ENCODE assay signal across 8 mouse cellular contexts in genomic region chr13:70873851-70874250, GRCm38 (mm10). TPM values are rescaled to one million over a fixed set of nuclear protein-coding genes. Genes with fewer than 3 reads are reported as not detected.
DNase-seq lines count a peak whose midpoint lies in the region; ATAC-seq lines count a peak whose summit lies in the region.
"Not testable (repeated sequence)": the region's sequence is repeated elsewhere in the genome, so short reads cannot be mapped to it uniquely, and the experiment has no call there.
"Had no signal": no experiment of that assay in that cellular context is flagged by ENCODE, and none has a peak within 500 bp of the region (broad histone marks: within the 10 kb centered on the region; RNA-seq: fewer than 3 reads in every experiment).

No protein-coding gene starts in this region.

- not testable (repeated sequence) for ATAC-seq in intestine, embryonic 14.5 days (replicated peaks; ENCODE audit: low FRiP score, low TSS enrichment, low read depth)

- H3K27me3 ChIP-seq in intestine, embryonic 14.5 days (replicated peaks; ENCODE audit: control insufficient read depth, insufficient read depth, low read length) = not testable (repeated sequence)

- peak; percentile 20 for DNase-seq in intestine, embryonic 14.5 days (ENCODE audit: low spot score)
- peak; percentile 21 for DNase-seq in kidney, adult 18-20 months
- DNase-seq in kidney, adult 8-10 months = peak; percentile 24 to 27
- peak; percentile 50 for DNase-seq in kidney, postnatal 10 days
- peak; percentile 45 to 62 for DNase-seq in kidney, postnatal 25 days
- peak; percentile 39 to 55 for DNase-seq in kidney, postnatal 4 days
- DNase-seq in lung, postnatal 36 days = peak; percentile 3

- H3K9ac ChIP-seq in intestine, embryonic 14.5 days (ENCODE audit: low read length) = not testable (repeated sequence)

- not testable (repeated sequence) for H3K27ac ChIP-seq in intestine, embryonic 14.5 days (ENCODE audit: low read depth)

- H3K9me3 ChIP-seq in intestine, embryonic 14.5 days (ENCODE audit: control insufficient read depth, low read length) = not testable (repeated sequence)

- H3K4me3 ChIP-seq in intestine, embryonic 14.5 days (ENCODE audit: low read depth, low read length) = not testable (repeated sequence)

- H3K4me1 ChIP-seq in intestine, embryonic 14.5 days (replicated peaks; ENCODE audit: control insufficient read depth, insufficient read depth, low read length) = not testable (repeated sequence)

- 62% methylated on average over 13 of the region's 13 CpGs for whole genome bisulfite sequencing in intestine, embryonic 14.5 days

- not testable (repeated sequence) for H3K4me2 ChIP-seq in intestine, embryonic 14.5 days (ENCODE audit: low read length)

- not testable (repeated sequence) for H3K36me3 ChIP-seq in intestine, embryonic 14.5 days (ENCODE audit: control insufficient read depth, insufficient read depth, low read length)

RNA-seq across cellular contexts. Expression of gene Adamts16, which starts 32.2 kb away (rescaled TPM):
- 1.1 and 1.5 TPM in 2 replicates for polyA plus RNA-seq in intestine, embryonic 14.5 days (2014; fragmentation: Nextera tagmentation; extraction: Ambion mirVana)
- polyA plus RNA-seq: C2C12 had no signal

Comparison
In these comparisons a context has a peak if more than half of its experiments do, and no peak if none do; other contexts are left out.
1. DNase-seq: peak in every context shown above with its lines; median percentile 54 in kidney, postnatal 25 days; 50 in kidney, postnatal 10 days; 47 in kidney, postnatal 4 days; 26 in kidney, adult 8-10 months; 21 in kidney, adult 18-20 months; 20 in intestine, embryonic 14.5 days; 3 in lung, postnatal 36 days.